Mouse (Mus musculus): ENCODE data around the gene Dtx2. TPM values are rescaled to one million over a fixed set of nuclear protein-coding genes. Genes with fewer than 3 reads are reported as not detected.

The Dtx2 gene
- total and polyA plus RNA-seq, 3 experiments, result 11.9 to 17.2 TPM; not detected in 1

- Histone ChIP-seq H3K4me3 (ENCODE audit: control insufficient read depth in 1 of 2, insufficient read depth in 1 of 2, low read depth in 2 of 2, low read length in 2 of 2) (no peak overlapping the region), H3K27me3 (ENCODE audit: control insufficient read depth in 1 of 2, insufficient read depth in 2 of 2, low read length in 2 of 2) (no peaks in the 10 kb centered on the region), H3K79me2 (ENCODE audit: control insufficient read depth, insufficient read depth, low read length, poor library complexity) (no peaks in the 10 kb centered on the region), H3K27ac (ENCODE audit: control insufficient read depth, low read depth, low read length) (no peak overlapping the region), H3K36me3 (ENCODE audit: control insufficient read depth in 1 of 2, insufficient read depth in 2 of 2, low read length in 2 of 2) (no peaks in the 10 kb centered on the region), H3K9me3 (replicated peaks; ENCODE audit: insufficient read depth, low read length) (no peaks in the 10 kb centered on the region), H3K4me1 (ENCODE audit: control insufficient read depth in 1 of 2, insufficient read depth in 2 of 2, low read length in 2 of 2) (no peaks in the 10 kb centered on the region), H3K9ac (ENCODE audit: control insufficient read depth, low read depth, low read length, poor library complexity, severe bottlenecking) (no peak overlapping the region)
- DNase-seq (ENCODE audit: low read depth, low spot score), result no peak
- TF ChIP-seq ZKSCAN1 (IDR thresholded peaks at IDR 0.05; ENCODE audit: low read depth, low read length), result no peak
- no peak for TF ChIP-seq GATA1 (IDR thresholded peaks at IDR 0.05; ENCODE audit: low read depth, low read length)
- no peak for TF ChIP-seq GABPA (IDR thresholded peaks at IDR 0.05; ENCODE audit: low read depth, low read length)
- no peak for TF ChIP-seq POLR2AphosphoS2 (IDR thresholded peaks at IDR 0.05; ENCODE audit: low read length)
- TF ChIP-seq CHD2 (IDR thresholded peaks at IDR 0.05; ENCODE audit: low read length), result no peak
- no peak for TF ChIP-seq CHD1 (IDR thresholded peaks at IDR 0.05; ENCODE audit: low read depth, low read length)
- no peak for TF ChIP-seq SMC3 (IDR thresholded peaks at IDR 0.05; ENCODE audit: low read depth, low read length)
- TF ChIP-seq TAL1 (IDR thresholded peaks at IDR 0.05; ENCODE audit: low read length), result no peak
- TF ChIP-seq E2F4 (IDR thresholded peaks at IDR 0.05; ENCODE audit: borderline replicate concordance, low read depth, low read length), result no peak
- no peak for TF ChIP-seq MAX (IDR thresholded peaks at IDR 0.05; ENCODE audit: low read length)
- no peak for TF ChIP-seq MEF2A (IDR thresholded peaks at IDR 0.05; ENCODE audit: extremely low read depth, insufficient replicate concordance, low read depth, low read length, poor library complexity, severe bottlenecking)
- no peak for TF ChIP-seq UBTF (IDR thresholded peaks at IDR 0.05; ENCODE audit: borderline replicate concordance, insufficient read depth, low read depth, low read length)
- no peak for TF ChIP-seq EP300 (IDR thresholded peaks at IDR 0.05; ENCODE audit: low read depth in 1 of 2, low read length in 2 of 2)
- no peak for TF ChIP-seq TCF12 (IDR thresholded peaks at IDR 0.05; ENCODE audit: low read depth, low read length)
- TF ChIP-seq SIN3A (IDR thresholded peaks at IDR 0.05; ENCODE audit: low read length), result no peak
- no peak for TF ChIP-seq ZMIZ1 (IDR thresholded peaks at IDR 0.05; ENCODE audit: low read depth, low read length)
- TF ChIP-seq TBP (IDR thresholded peaks at IDR 0.05; ENCODE audit: low read depth, low read length), result no peak
- TF ChIP-seq MAZ (IDR thresholded peaks at IDR 0.05; ENCODE audit: low read depth, low read length), result no peak
- TF ChIP-seq JUND (IDR thresholded peaks at IDR 0.05; ENCODE audit: low read depth, low read length), result no peak
Measured at GRCm38 (mm10) chr5:136025712-136026111, 31.1 kb downstream of the Dtx2 start.

- Histone ChIP-seq H3K9ac (ENCODE audit: control insufficient read depth, low read depth, low read length, poor library complexity, severe bottlenecking) (no peak overlapping the region), H3K27me3 (ENCODE audit: control insufficient read depth in 1 of 2, insufficient read depth in 2 of 2, low read length in 2 of 2) (no peaks in the 10 kb centered on the region), H3K9me3 (replicated peaks; ENCODE audit: insufficient read depth, low read length) (no peaks in the 10 kb centered on the region), H3K27ac (ENCODE audit: control insufficient read depth, low read depth, low read length) (no peak overlapping the region), H3K4me3 (ENCODE audit: control insufficient read depth in 1 of 2, insufficient read depth in 1 of 2, low read depth in 2 of 2, low read length in 2 of 2) (no peak overlapping the region), H3K36me3 (ENCODE audit: control insufficient read depth in 1 of 2, insufficient read depth in 2 of 2, low read length in 2 of 2) (no peaks in the 10 kb centered on the region), H3K4me1 (ENCODE audit: control insufficient read depth in 1 of 2, insufficient read depth in 2 of 2, low read length in 2 of 2) (no peaks in the 10 kb centered on the region), H3K79me2 (ENCODE audit: control insufficient read depth, insufficient read depth, low read length, poor library complexity) (no peaks in the 10 kb centered on the region)
- DNase-seq (ENCODE audit: low read depth, low spot score), result no peak
- TF ChIP-seq MAZ (IDR thresholded peaks at IDR 0.05; ENCODE audit: low read depth, low read length), result no peak
- no peak for TF ChIP-seq MXI1 (IDR thresholded peaks at IDR 0.05; ENCODE audit: low read depth, low read length)
- TF ChIP-seq EP300 (IDR thresholded peaks at IDR 0.05; ENCODE audit: low read depth in 1 of 2, low read length in 2 of 2), result no peak
- no peak for TF ChIP-seq ZC3H11A (IDR thresholded peaks at IDR 0.05; ENCODE audit: low read depth, low read length)
- no peak for TF ChIP-seq ZMIZ1 (IDR thresholded peaks at IDR 0.05; ENCODE audit: low read depth, low read length)
- TF ChIP-seq MEF2A (IDR thresholded peaks at IDR 0.05; ENCODE audit: extremely low read depth, insufficient replicate concordance, low read depth, low read length, poor library complexity, severe bottlenecking), result no peak
- no peak for TF ChIP-seq CHD2 (IDR thresholded peaks at IDR 0.05; ENCODE audit: low read length)
- no peak for TF ChIP-seq ELF1 (IDR thresholded peaks at IDR 0.05; ENCODE audit: low read depth, low read length)
- TF ChIP-seq E2F4 (IDR thresholded peaks at IDR 0.05; ENCODE audit: borderline replicate concordance, low read depth, low read length), result no peak
- TF ChIP-seq POLR2AphosphoS5 (IDR thresholded peaks at IDR 0.05; ENCODE audit: borderline replicate concordance, low read depth, low read length), result no peak
- TF ChIP-seq CHD1 (IDR thresholded peaks at IDR 0.05; ENCODE audit: low read depth, low read length), result no peak
- TF ChIP-seq ZNF384 (IDR thresholded peaks at IDR 0.05; ENCODE audit: low read depth, low read length), result no peak
- no peak for TF ChIP-seq POLR2AphosphoS2 (IDR thresholded peaks at IDR 0.05; ENCODE audit: low read length)
Measured at GRCm38 (mm10) chr5:136026859-136027258, 32.3 kb downstream of the Dtx2 start.

All from MEL (cell line).